Mouse (Mus musculus) cerebellum, adult 11 months (tissue): ENCODE data around the gene Nthl1.
A peak's percentile ranks its signal among the peaks of the same experiment; 100 is the strongest.
"Not testable (repeated sequence)": the region's sequence is repeated elsewhere in the genome, so short reads cannot be mapped to it uniquely, and the experiment has no call there.

Source experiments
- DNase-seq: peaks from one replicate; pipeline ENCODE4 v3.0.0; 2022

Gene Nthl1

DNA sequence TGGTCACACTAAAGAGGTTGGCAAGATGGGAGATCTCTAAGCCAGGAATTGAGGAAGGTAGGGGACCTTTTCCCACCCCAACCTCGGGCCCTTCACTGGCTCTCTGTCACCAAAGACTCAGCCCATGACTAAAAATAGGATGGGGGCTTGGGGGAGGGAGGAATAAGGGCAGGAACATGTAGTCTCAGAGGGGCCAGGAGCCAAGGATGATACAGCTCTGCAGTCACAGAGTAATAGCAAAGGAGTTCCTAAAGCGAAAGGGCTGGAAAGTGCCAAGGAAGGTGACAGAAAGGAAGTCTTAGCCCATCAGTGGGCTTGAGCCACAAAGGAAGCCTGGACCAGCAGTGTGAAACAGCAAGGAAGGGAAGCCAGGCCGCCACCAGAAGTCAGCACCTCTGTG lies 19.4 kb downstream of the Nthl1 start:
- DNase-seq: no peak

- peak; percentile 68 for DNase-seq
These were observed 21.7 kb downstream of the Nthl1 start for GRCm38 (mm10) chr17:24653967-24654710.

DNA sequence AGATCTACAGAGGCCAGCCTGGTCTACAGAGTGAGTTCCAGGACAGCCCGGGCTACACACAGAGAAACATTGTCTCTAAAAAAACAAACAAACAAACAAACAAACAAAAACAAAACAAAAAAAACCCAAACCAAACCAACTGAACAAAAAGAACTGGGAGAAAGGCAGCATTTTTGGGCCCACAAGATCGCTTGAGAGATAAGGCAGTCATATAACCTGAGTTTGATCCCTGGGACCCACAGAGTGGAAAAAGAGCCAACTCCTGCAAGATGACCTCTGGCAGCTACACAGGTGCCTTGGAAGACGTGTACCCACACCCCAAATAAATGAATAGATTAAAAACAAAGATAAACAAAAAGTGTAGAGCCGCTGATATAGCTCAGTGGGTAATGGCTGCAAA lies 22.5 kb downstream of the Nthl1 start:
- no peak for DNase-seq

DNA sequence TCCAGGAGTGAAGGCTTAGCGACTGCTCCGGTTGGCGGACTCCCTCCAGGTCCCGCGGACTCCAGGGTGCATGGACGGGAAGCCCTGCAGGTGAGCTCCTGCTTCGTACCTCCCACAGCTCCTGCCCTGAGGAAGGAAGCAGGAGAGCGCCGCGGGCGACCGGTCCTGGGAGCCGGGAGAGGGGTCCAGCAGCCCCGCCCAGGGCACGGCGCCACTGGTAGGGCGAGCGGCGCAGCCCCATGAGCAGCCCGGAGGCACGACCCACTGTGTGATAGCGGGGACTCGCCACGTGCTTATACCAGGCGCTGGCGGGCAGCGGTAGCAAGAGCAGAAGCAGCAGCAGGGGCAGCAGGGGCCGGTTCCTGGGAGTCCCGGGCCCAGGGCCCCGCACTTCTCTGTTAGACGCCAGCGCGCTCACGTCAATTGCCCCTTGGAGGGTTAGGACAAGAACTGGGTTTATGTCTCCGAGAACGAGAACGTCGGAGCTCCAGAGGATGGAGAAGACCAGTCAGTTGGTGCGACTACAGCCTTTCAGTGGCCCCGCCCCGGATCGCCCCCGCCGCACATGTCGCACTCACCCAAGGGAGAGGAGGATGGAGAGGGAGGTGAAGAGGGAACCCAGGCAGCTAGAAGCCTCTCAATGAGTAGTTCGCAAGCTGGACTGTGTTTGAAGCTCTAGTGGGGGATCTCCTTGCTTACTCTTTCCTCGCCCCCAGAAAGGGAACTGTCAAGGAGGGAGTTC lies 25.7 kb downstream of the Nthl1 start, which contains the start of gene Npw:
Npw (minus strand) TSS at position 441 of the 742 bp plus-strand sequence.
- no peak for DNase-seq

DNA sequence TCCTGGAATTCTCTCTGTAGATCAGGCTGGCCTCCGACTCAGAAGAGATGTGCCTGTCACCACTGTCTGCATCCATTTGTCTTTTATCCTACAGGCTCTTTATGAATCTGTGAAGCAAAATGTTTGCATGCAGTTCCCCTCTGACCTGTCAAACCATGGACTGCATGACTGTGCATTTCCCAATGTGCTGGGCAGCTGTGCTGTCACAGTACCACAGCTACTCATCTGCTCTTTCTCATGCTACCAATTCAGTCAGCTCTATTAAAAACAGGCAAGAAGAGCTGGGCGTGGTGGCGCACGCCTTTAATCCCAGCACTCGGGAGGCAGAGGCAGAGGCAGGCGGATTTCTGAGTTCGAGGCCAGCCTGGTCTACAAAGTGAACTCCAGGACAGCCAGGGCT lies 34.5 kb downstream of the Nthl1 start:
- not testable (repeated sequence) for DNase-seq

DNA sequence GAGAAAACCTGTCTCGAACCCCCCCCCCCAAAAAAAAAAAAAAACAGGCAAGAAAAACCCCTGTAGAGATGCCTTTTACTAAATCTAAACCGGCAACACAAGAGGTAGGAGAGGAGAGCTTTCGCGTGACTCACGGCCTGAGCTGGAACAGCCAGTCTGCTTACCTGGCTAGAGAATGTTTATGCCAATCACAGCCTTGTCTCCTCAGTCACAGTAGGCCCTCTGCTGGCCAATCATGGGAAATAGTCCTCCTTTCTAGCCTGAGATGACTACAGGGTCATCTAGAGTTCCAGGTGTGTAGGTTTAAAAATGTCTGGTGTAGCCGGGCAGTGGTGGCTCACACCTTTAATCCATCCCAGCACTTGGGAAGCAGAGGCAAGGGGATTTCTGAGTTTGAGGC lies 34.9 kb downstream of the Nthl1 start:
- peak; percentile 74 for DNase-seq

DNA sequence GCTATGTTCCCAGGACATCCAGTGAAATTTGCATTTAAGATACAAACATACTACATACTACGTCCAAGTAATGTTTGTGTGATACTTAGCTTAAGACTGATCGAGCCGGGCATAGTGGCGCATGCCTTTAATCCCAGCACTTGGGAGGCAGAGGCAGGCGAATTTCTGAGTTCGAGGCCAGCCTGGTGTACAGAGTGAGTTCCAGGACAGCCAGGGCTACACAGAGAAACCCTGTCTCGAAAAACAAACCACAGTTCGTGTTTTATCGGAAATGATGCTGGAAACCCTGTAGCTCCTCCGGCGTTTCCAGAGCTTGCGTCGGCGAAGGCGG lies 36.7 kb downstream of the Nthl1 start:
- DNase-seq: not testable (repeated sequence)

- peak; percentile 93 for DNase-seq
These were observed 37.2 kb downstream of the Nthl1 start, which contains the start of gene Zfp598 for GRCm38 (mm10) chr17:24669545-24670245. Zfp598 (plus strand) TSS chr17:24669687.

GRCm38 (mm10) chr17:24670246-24670844 lies 37.9 kb downstream of the Nthl1 start:
- no peak for DNase-seq

GRCm38 (mm10) chr17:24671346-24671745 lies 38.9 kb downstream of the Nthl1 start:
- no peak for DNase-seq

GRCm38 (mm10) chr17:24672141-24672540 lies 39.7 kb downstream of the Nthl1 start:
- no peak for DNase-seq

- no peak for DNase-seq
These were observed 41.8 kb downstream of the Nthl1 start for GRCm38 (mm10) chr17:24674277-24674676.

DNA sequence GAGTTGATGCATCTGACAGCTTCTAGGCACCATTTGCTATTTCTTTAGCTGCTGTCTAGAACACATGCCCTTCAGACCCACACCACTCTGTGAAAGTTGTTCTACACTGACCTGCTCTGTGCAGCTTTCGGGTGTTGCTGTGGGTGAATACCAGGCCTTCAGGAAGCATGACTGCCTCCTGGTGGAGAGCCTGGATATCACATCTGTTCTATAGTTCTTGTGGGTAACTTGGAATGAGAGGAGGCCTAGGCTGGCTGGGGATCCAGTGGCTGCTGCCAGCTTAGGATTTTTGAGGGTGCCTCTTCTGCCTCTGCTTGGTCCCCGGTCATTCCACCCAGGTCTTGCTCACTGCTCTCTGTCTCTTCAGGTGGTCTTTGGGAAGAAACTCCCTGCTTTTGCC lies 43.7 kb downstream of the Nthl1 start:
- DNase-seq: peak; percentile 64

DNA sequence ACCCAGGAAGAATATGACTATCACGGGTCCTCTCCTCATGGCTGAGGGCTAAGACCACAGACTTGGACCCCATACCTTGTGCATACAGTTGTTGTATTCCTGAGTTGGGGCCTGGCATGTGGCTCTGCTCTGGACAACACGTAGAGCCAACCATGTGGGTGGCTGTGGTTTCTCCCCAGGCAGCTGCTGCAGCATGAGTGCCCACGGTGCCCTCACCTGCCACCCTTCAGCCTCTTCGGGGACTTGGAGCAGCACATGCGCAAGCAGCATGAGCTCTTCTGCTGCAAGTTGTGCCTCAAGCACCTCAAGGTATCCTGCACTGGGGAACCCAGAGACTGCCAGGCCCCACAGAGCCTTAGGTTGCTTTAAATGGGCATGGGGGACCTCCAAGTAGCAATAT lies 44.4 kb downstream of the Nthl1 start:
- no peak for DNase-seq

DNA sequence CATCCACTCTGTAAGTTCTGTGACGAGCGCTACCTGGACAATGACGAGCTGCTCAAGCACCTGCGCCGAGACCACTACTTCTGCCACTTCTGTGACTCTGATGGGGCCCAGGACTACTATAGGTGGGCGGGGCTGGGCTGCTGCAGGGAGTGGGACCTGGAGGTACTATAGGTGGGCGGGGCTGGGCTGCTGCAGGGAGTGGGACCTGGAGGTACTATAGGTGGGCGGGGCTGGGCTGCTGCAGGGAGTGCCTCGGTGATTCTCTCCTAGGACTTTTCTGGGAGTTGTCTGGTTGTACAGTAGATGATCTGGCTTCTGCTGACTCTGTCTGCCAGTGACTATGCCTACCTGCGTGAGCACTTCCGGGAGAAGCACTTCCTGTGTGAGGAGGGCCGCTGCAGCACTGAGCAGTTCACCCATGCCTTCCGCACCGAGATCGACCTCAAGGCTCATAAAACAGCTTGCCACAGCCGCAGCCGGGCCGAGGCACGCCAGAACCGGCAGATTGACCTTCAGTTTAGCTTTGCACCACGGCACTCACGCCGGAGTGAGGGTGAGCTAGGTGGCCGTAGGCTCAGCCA lies 45.1 kb downstream of the Nthl1 start:
- no peak for DNase-seq

DNA sequence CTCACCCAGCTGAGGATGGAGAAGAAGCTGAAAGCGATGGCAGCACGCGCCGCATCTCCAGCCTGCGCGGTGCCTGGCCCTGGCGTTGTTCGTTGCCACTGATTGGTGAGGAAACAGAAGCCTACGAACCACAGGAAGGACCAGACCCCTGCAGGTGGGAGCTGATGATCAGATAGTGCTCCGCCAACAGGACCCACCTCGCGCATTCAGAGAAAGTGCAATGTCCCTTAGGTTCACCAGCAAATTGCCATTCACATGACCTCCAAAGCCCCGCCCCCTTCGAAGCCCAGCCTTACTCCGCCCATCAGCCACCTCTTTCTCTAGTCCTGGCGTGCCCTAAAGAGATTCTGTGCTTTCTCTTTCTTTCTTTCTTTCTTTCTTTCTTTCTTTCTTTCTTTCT lies 54.0 kb downstream of the Nthl1 start:
- no peak for DNase-seq

GRCm38 (mm10) chr17:24687146-24687595 lies 54.7 kb downstream of the Nthl1 start:
- peak; percentile 46 for DNase-seq

DNA sequence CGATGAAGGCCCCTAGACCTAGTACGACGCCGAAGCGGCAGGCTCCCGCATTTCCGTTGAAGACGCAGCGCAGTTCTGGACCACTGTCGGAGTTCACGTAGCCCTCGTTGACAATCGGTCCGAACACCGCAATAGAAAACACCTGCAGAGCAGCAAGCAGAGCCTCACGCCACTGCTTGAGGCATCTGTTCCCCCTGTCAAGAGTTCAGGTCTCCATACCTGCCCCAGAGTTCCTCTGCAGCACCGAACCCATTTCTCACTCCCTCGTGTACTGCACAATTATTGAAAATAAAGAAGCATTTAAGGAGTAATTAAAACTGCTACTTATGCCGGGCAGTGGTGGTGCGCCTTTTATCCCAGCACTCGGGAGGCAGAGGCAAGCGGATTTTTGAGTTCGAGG lies 55.1 kb downstream of the Nthl1 start:
- no peak for DNase-seq
